Mouse (Mus musculus): ENCODE data around the gene Bsg. TPM values are rescaled to one million over a fixed set of nuclear protein-coding genes. Genes with fewer than 3 reads are reported as not detected.

Bsg gene
- polyA plus RNA-seq, 1 experiment from 2014 or later = 639 TPM

DNA sequence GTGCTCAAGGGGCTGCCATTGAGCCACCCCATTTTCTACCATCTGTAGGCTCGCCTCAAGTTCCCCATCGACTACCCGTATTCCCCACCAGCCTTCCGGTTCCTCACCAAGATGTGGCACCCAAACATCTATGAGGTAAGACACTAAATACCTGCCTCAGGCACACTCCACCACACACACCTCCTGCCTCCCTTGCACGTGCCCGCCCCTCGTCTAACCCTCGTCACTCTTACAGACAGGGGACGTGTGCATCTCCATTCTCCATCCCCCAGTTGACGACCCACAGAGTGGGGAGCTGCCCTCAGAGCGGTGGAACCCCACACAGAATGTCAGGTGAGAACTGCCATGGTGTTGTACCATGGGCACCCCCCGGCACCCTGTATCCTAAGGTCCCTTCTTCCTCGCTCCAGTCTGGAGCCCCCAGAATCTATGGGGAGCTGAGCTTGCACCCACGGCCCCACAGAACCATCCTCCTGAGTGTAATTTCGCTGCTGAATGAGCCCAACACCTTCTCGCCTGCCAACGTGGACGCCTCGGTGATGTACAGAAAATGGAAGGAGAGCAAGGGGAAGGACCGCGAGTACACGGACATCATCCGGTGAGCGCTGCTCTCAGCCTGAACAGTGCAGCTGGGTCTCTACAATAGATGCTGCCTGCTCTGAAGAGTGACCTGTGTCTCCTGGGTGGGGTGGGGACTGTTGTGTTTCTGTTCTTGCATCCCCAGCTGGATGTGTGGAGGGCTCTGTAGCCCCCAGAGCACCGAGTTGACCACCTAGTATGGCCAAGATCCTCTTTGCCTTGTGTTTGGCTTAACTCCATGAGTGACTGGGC, 19.3 kb upstream of the Bsg start:
- peaks cover 52% of the 10 kb centered on the region for H3K36me3 ChIP-seq
- 95% methylated on average over 25 of the region's 25 CpGs for WGBS
- H3K27me3 ChIP-seq (replicated peaks) = no peaks in the 10 kb centered on the region
- no peak for ATAC-seq (ENCODE audit: low FRiP score, low read depth)
- H3K9ac ChIP-seq = no peak overlapping the region
- no peak overlapping the region for H3K4me2 ChIP-seq (replicated peaks)
- no peaks in the 10 kb centered on the region for H3K9me3 ChIP-seq
- no peak overlapping the region for H3K4me3 ChIP-seq
- H3K4me1 ChIP-seq = peaks cover 25% of the 10 kb centered on the region
- H3K27ac ChIP-seq = no peak overlapping the region

DNA sequence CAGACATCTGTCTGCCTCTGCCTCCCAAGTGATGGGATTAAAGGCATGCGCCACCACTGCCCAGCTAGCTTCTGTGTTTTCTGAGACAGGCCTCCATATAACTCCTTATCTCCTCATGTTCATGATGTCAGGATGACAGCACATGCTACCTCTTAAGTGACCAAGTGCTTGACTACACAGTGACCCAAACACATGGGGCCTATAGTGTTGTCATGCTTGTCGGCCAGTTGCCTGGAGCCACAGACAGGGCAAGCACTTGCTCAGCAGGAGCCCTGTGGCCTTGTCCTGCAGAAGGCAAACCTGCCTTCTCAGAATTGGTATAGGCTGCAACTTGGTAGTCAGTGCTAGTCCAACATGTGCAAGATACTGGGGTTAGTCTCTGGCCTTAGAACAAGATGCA, 18.1 kb upstream of the Bsg start:
- H3K4me2 ChIP-seq (replicated peaks) = no peak overlapping the region
- no peak overlapping the region for H3K4me3 ChIP-seq
- peaks cover 52% of the 10 kb centered on the region for H3K36me3 ChIP-seq
- H3K27me3 ChIP-seq (replicated peaks) = no peaks in the 10 kb centered on the region
- no peak overlapping the region for H3K27ac ChIP-seq
- WGBS = 88% methylated on average over 2 of the region's 2 CpGs
- peaks cover 16% of the 10 kb centered on the region for H3K4me1 ChIP-seq
- no peak overlapping the region for H3K9ac ChIP-seq
- no peak for ATAC-seq (ENCODE audit: low FRiP score, low read depth)
- H3K9me3 ChIP-seq = no peaks in the 10 kb centered on the region

DNA sequence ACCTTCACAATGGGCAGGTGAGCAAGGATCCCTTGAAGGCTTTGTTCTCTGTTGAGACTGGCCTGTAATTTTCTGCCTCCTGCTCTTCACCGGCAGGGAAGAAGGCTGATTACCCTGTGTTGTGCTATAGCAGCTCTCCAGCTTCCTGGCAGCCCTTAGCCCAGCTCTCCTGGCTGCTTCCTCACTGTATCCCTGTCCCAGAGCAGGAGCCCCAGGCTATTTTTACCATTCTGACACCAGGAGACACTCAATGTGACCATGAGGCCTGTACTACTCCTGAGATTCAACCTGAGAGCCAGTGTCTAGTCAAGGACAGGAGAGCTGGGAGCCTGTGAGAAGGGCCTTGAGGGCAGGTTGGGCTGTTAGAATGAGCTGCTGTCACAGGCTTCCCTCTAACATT, 17.6 kb upstream of the Bsg start:
- Histone ChIP-seq H3K9me3 (no peaks in the 10 kb centered on the region), H3K9ac (no peak overlapping the region), H3K4me3 (no peak overlapping the region), H3K4me1 (peaks cover 15% of the 10 kb centered on the region), H3K4me2 (replicated peaks) (no peak overlapping the region), H3K36me3 (peaks cover 52% of the 10 kb centered on the region), H3K27ac (no peak overlapping the region), H3K27me3 (replicated peaks) (no peaks in the 10 kb centered on the region)
- WGBS = 93% methylated on average over 1 of the region's 1 CpGs
- ATAC-seq (ENCODE audit: low FRiP score, low read depth) = no peak

DNA sequence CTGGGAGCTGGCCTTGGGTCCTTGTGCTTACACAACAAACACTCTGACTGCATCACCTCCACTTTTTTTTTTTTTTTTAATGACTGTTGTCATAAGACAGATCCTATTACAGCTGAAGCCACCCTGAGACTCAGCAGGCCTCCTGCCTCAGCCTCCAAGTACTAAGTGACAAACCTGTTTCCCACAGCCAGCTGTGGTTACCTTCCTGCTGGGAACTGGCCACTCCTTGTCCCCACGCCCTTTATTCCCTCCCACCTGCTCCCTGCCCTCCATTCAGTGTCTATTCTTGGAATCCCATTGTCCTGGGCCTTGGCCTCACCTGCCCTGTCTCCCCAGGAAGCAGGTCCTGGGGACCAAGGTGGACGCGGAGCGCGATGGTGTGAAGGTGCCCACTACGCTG, 16.8 kb upstream of the Bsg start:
- ATAC-seq (ENCODE audit: low FRiP score, low read depth) = no peak
- Histone ChIP-seq H3K9me3 (0 out of 2 replicates have a peak, but pooled peaks cover 3% of the 10 kb centered on the region), H3K27me3 (replicated peaks) (no peaks in the 10 kb centered on the region), H3K4me2 (replicated peaks) (no peak overlapping the region), H3K4me3 (no peak overlapping the region), H3K36me3 (peaks cover 52% of the 10 kb centered on the region), H3K4me1 (peaks cover 15% of the 10 kb centered on the region), H3K27ac (no peak overlapping the region), H3K9ac (no peak overlapping the region)
- WGBS = 97% methylated on average over 6 of the region's 6 CpGs

DNA sequence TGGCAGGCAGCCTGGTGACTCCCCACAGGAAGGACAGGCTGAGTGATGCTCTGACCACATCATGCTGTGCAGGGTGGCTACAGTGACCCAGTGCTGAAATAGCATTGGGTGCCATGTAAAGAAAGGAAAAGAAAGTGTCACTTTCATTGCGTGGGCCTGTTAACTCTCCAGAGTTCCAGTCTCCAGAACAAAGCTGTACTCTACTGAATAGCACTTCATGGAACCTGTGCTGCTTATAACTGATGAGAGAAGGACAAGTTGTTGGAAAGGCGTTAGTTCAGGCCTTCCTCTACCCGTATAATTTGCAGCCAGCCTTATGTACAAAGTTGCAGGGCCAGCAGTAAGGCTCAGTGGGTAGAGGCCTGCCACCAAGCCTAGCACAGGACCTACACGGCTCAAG, 15.6 kb upstream of the Bsg start, which contains the start of gene Gzmm:
Gzmm (plus strand) TSS at position 301 of the 400 bp plus-strand sequence.
- H3K4me1 ChIP-seq = peaks cover 5% of the 10 kb centered on the region
- WGBS = 77% methylated on average over 4 of the region's 4 CpGs
- no peak within 1 kb of the TSS for H3K4me3 ChIP-seq
- H3K27me3 ChIP-seq (replicated peaks) = no peaks in the 10 kb centered on the region
- H3K9me3 ChIP-seq = 0 out of 2 replicates have a peak, but pooled peaks cover 3% of the 10 kb centered on the region
- peaks cover 52% of the 10 kb centered on the region for H3K36me3 ChIP-seq
- H3K27ac ChIP-seq = no peak within 1 kb of the TSS
- no peak within 1 kb of the TSS for H3K9ac ChIP-seq
- no peak for ATAC-seq (ENCODE audit: low FRiP score, low read depth)
- H3K4me2 ChIP-seq (replicated peaks) = no peak within 1 kb of the TSS

DNA sequence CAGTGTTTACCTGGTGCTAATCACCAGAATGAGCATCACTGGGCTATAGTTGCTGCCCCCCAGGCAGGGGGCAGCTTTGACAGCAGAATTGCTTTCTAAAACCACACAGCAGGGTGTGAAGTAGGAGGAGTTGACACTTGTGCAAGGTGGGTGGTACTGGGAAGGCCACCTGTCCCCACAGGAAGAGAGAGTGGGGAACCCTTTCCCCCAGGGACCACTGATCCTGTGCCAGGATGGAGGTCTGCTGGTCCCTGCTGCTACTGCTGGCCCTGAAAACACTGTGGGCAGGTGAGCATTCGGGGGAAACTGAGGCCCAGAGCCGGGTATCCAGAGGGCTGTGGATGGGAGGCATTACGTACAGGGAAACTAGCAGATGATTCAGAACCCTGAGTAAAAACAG, 15.1 kb upstream of the Bsg start:
- peaks cover 52% of the 10 kb centered on the region for H3K36me3 ChIP-seq
- no peak overlapping the region for H3K9ac ChIP-seq
- no peak overlapping the region for H3K4me2 ChIP-seq (replicated peaks)
- WGBS = 89% methylated on average over 3 of the region's 3 CpGs
- 0 out of 2 replicates have a peak, but pooled peaks cover 3% of the 10 kb centered on the region for H3K9me3 ChIP-seq
- H3K4me1 ChIP-seq = 0 out of 2 replicates have a peak, but pooled peaks cover under 1% of the 10 kb centered on the region
- H3K27me3 ChIP-seq (replicated peaks) = no peaks in the 10 kb centered on the region
- ATAC-seq (ENCODE audit: low FRiP score, low read depth) = no peak
- H3K4me3 ChIP-seq = no peak overlapping the region
- H3K27ac ChIP-seq = no peak overlapping the region

DNA sequence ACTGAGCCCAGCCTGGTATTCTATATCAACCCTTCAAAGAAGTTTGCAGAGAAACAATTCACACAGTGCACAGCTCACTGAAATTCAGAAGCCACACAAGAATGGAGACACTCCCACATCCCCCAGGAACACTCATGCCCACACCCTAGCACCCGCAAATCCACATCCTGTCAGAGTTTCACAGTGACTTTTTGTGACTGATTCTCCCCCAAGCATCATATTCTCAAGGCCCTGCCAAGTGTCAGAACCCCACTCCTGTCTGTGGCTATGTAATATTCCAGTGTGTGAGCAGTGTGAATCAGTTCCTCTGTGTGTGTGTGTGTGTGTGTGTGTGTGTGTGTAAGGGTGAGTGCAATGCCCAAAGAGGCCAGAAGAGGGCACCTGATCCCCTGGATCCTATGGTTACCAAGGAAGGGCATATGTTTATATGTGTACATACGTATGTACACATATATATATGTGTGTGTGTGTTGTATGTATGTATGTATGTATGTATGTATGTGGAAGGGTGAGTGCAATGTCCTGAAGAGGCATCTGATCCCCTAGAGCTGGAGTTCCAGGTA, 12.2 kb upstream of the Bsg start:
- ATAC-seq (ENCODE audit: low FRiP score, low read depth) = no peak
- 97% methylated on average over 2 of the region's 2 CpGs for WGBS

DNA sequence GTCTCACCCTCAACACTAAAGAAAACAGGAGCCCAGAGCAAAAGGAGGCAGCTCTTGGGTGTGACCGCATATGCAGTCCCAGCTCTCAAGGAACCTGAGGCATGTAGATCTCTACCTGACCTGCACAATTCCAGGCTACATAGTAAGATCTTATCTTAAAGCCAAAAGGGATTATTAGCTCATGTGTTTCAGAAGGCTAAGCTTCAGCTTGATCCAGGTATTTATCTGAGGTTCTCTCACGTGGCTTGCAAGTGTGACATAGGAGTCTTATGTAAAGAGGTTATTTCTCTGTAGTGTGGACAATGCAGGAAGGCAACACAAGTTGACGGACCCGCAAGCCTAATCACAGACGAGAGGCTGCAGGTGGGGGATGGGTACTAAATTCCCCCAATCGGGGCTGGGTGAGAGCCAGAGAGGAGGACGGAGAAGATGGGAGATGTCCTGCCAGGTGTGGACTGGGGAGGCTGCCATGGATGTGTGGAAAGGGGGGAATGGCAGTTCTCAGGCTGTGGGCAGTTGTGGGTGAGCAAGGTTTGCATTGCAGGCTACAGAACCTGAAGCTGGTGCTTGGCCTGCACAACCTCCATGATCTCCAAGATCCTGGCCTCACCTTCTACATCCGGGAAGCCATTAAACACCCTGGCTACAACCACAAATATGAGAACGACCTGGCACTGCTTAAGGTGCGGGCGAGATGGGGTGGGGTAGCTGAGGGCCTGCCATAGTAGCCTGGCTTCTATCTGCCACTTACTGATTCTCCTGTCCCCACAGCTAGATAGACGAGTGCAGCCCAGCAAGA, 10.5 kb upstream of the Bsg start:
- 0 out of 2 replicates have a peak, but pooled peaks cover 4% of the 10 kb centered on the region for H3K4me1 ChIP-seq
- no peaks in the 10 kb centered on the region for H3K27me3 ChIP-seq (replicated peaks)
- no peak for ATAC-seq (ENCODE audit: low FRiP score, low read depth)
- no peak overlapping the region for H3K4me3 ChIP-seq
- no peak overlapping the region for H3K9ac ChIP-seq
- peaks cover 7% of the 10 kb centered on the region for H3K36me3 ChIP-seq
- 77% methylated on average over 12 of the region's 12 CpGs for WGBS
- H3K27ac ChIP-seq = no peak overlapping the region
- H3K9me3 ChIP-seq = 0 out of 2 replicates have a peak, but pooled peaks cover 3% of the 10 kb centered on the region
- no peak overlapping the region for H3K4me2 ChIP-seq (replicated peaks)

More for the DNA sequence above, 12.2 kb upstream of the Bsg start:
- Histone ChIP-seq H3K36me3 (peaks cover 24% of the 10 kb centered on the region), H3K9me3 (0 out of 2 replicates have a peak, but pooled peaks cover 3% of the 10 kb centered on the region), H3K4me3 (no peak overlapping the region), H3K27me3 (replicated peaks) (no peaks in the 10 kb centered on the region), H3K4me2 (replicated peaks) (no peak overlapping the region), H3K27ac (no peak overlapping the region), H3K4me1 (0 out of 2 replicates have a peak, but pooled peaks cover 4% of the 10 kb centered on the region), H3K9ac (no peak overlapping the region)

DNA sequence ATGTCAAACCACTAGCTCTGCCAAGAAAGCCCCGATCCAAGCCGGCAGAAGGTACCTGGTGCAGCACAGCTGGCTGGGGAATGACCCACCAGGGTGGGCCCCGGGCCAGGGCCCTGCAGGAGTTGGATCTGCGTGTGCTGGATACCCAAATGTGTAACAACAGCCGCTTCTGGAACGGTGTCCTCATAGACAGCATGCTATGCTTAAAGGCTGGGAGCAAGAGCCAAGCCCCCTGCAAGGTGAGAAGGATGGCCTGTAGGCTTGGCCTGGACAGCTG, 10.0 kb upstream of the Bsg start:
- no peak for ATAC-seq (ENCODE audit: low FRiP score, low read depth)
- no peak overlapping the region for H3K9ac ChIP-seq
- no peak overlapping the region for H3K4me3 ChIP-seq
- H3K36me3 ChIP-seq = peaks cover 1% of the 10 kb centered on the region
- no peak overlapping the region for H3K27ac ChIP-seq
- no peaks in the 10 kb centered on the region for H3K27me3 ChIP-seq (replicated peaks)
- H3K4me1 ChIP-seq = 0 out of 2 replicates have a peak, but pooled peaks cover 4% of the 10 kb centered on the region
- 83% methylated on average over 6 of the region's 6 CpGs for WGBS
- H3K4me2 ChIP-seq (replicated peaks) = no peak overlapping the region
- H3K9me3 ChIP-seq = 0 out of 2 replicates have a peak, but pooled peaks cover 3% of the 10 kb centered on the region

DNA sequence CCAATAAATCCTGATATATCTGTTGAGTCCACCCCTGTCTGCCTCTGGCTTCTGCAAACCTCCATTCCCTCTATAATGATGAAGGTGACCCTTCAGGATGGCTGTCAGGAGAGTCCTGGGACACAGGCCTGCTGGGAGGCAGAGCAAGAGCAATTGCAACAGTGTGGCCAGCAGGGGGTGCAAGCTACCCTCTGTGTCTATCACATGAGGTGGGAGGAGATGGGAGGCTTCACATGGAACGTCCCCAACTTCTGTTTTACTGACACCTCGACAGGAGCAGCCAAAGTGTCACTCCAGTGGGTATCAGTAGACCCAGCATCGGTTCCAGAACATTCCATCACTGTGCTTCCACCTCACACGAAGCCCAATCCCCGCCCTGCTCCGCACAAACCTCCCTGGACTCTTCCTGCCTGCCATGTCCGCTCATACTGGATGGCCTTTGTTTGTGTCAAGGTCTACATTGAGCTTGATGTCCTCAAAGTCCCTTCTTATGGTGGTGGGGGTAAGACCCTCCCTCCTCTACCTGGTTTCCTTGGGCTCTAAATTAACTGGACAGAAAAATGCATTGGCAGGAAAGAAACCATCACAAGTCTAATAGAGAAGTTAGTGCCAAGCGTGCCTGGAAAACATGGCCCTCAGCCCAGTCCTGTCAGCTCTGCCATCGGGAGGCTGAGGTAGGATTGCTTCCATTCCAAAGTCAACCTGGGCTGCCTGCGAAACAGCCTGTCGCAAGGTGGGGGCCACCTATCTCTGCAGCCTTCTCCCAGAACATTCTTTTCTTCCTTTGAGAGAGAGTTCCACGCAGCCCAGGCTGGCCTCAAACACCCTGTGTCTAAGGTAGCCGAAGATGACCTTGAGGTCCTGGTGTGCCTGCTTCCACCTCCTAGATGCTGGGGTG, 8.8 kb upstream of the Bsg start:
- Histone ChIP-seq H3K27ac (no peak overlapping the region), H3K27me3 (replicated peaks) (no peaks in the 10 kb centered on the region), H3K36me3 (no peaks in the 10 kb centered on the region), H3K9me3 (0 out of 2 replicates have a peak, but pooled peaks cover 3% of the 10 kb centered on the region), H3K4me2 (replicated peaks) (no peak overlapping the region), H3K4me3 (no peak overlapping the region), H3K4me1 (0 out of 2 replicates have a peak, but pooled peaks cover 4% of the 10 kb centered on the region), H3K9ac (no peak overlapping the region)
- ATAC-seq (ENCODE audit: low FRiP score, low read depth) = no peak
- WGBS = 70% methylated on average over 13 of the region's 13 CpGs

DNA sequence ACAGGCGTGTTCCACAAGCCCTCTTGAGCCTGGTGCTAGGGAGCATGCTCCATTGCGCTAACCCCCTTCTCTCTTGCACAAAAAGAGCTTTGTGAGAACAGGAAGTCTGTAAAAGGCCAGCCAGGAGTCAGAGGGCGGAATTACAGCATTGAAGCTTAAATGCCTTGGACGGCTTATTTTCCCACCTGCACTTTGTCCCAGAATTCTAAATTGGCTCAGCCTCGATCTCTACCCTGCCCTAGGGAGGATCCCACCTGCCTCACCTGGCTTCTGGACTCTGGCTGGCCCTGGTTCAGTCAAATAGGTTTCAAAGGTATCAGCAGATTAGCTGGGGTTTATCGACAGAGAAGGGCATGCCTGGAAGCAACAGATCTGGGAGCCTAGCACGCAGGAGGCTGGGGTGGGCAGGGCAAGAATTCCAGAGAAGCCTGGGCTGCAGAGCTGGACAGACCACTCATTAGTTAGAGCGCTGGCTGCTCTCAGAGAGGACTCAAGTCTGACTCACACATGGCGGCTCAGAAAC, 8.1 kb upstream of the Bsg start:
- H3K9me3 ChIP-seq = 0 out of 2 replicates have a peak, but pooled peaks cover 3% of the 10 kb centered on the region
- H3K27me3 ChIP-seq (replicated peaks) = no peaks in the 10 kb centered on the region
- 0 out of 2 replicates have a peak, but pooled peaks cover 4% of the 10 kb centered on the region for H3K4me1 ChIP-seq
- no peaks in the 10 kb centered on the region for H3K36me3 ChIP-seq
- H3K9ac ChIP-seq = no peak overlapping the region
- no peak overlapping the region for H3K27ac ChIP-seq
- no peak overlapping the region for H3K4me2 ChIP-seq (replicated peaks)
- H3K4me3 ChIP-seq = no peak overlapping the region
- ATAC-seq (ENCODE audit: low FRiP score, low read depth) = no peak
- WGBS = 63% methylated on average over 9 of the region's 9 CpGs

All from neural tube, embryonic 12.5 days (tissue).